Mouse (Mus musculus) layer of hippocampus, adult 18-20 months (tissue): ENCODE measurements at regions not wholly inside any gene's neighbourhood (a gene's known extent, or its start where the extent isn't known, plus 50 kb on each side); places are given as distances from the start of the nearest gene placed in this dataset.
"Not testable (repeated sequence)": the region's sequence is repeated elsewhere in the genome, so short reads cannot be mapped to it uniquely, and the experiment has no call there.

ENCODE experiments used
- DNase-seq, 2 experiments: peaks; one replicate each; pipeline ENCODE4 v3.0.0; 2022; ENCODE audit warnings: low spot score in 2 of 2

GRCm38 (mm10) chr1:166899238-166899637, 102.0 kb upstream of the Fam78b start:
- no peak for DNase-seq

GRCm38 (mm10) chr1:166900028-166900427, 101.2 kb upstream of the Fam78b start:
- no peak for DNase-seq

- no peak for DNase-seq
Measured at GRCm38 (mm10) chr1:166900441-166901161, 100.6 kb upstream of the Fam78b start.

- no peak for DNase-seq
Measured at GRCm38 (mm10) chr1:166901574-166901973, 99.6 kb upstream of the Fam78b start.

- DNase-seq, result no peak
Measured at GRCm38 (mm10) chr1:166903417-166903816, 97.8 kb upstream of the Fam78b start.

GRCm38 (mm10) chr1:166908231-166908805, 92.9 kb upstream of the Fam78b start:
- DNase-seq, result no peak

- not testable (repeated sequence) for DNase-seq
Measured at GRCm38 (mm10) chr1:166912195-166912594, 89.0 kb upstream of the Fam78b start.

- peak in 1 of 2 experiments; percentile 13 for DNase-seq
Measured at GRCm38 (mm10) chr1:166922911-166923712, 78.1 kb upstream of the Fam78b start.

GRCm38 (mm10) chr1:166923713-166923975, 77.6 kb upstream of the Fam78b start:
- DNase-seq, result no peak

- DNase-seq, result no peak
Measured at GRCm38 (mm10) chr1:166924126-166924525, 77.1 kb upstream of the Fam78b start.

- no peak for DNase-seq
Measured at GRCm38 (mm10) chr1:166926078-166926477, 75.1 kb upstream of the Fam78b start.

- not testable (repeated sequence) for DNase-seq
Measured at GRCm38 (mm10) chr1:166939744-166940143, 61.5 kb upstream of the Fam78b start.

- DNase-seq, result not testable (repeated sequence)
Measured at GRCm38 (mm10) chr1:166940146-166941076, 60.8 kb upstream of the Fam78b start.

- no peak for DNase-seq
Measured at GRCm38 (mm10) chr1:166942201-166942600, 59.0 kb upstream of the Fam78b start.

- no peak for DNase-seq
Measured at GRCm38 (mm10) chr1:166944540-166944939, 56.7 kb upstream of the Fam78b start.

- no peak for DNase-seq
Measured at GRCm38 (mm10) chr1:166947844-166948702, 53.1 kb upstream of the Fam78b start.
